Mouse (Mus musculus) urinary bladder, adult 18-20 months (tissue): ENCODE results near the gene Gnai3.

Source experiments
- DNase-seq, 2 experiments: peaks; one replicate each; pipeline ENCODE4 v3.0.0; 2022; ENCODE audit warnings: low spot score in 2 of 2, mixed read lengths in 2 of 2

Gnai3 gene

GRCm38 (mm10) chr3:108083904-108084407 is 62.0 kb downstream of the Gnai3 start:
- no peak for DNase-seq

GRCm38 (mm10) chr3:108083161-108083560 is 62.8 kb downstream of the Gnai3 start:
- no peak for DNase-seq

- DNase-seq, result no peak
Measured at GRCm38 (mm10) chr3:108082251-108082875, 63.6 kb downstream of the Gnai3 start.

- DNase-seq, result no peak
Measured at GRCm38 (mm10) chr3:108081681-108082080, 64.3 kb downstream of the Gnai3 start.

GRCm38 (mm10) chr3:108076836-108077235 is 69.1 kb downstream of the Gnai3 start:
- no peak for DNase-seq

GRCm38 (mm10) chr3:108072983-108073569 is 72.9 kb downstream of the Gnai3 start:
- DNase-seq, result no peak

- peak; percentile 47 to 62 for DNase-seq
Measured at GRCm38 (mm10) chr3:108070295-108071293, 75.4 kb downstream of the Gnai3 start.

GRCm38 (mm10) chr3:108069231-108069870 is 76.6 kb downstream of the Gnai3 start:
- DNase-seq, result peak; percentile 45 to 51

GRCm38 (mm10) chr3:108068826-108069225 is 77.1 kb downstream of the Gnai3 start:
- no peak for DNase-seq

GRCm38 (mm10) chr3:108067370-108067934 is 78.5 kb downstream of the Gnai3 start:
- no peak for DNase-seq

- DNase-seq, result no peak
Measured at GRCm38 (mm10) chr3:108065551-108065950, 80.4 kb downstream of the Gnai3 start.

GRCm38 (mm10) chr3:108064672-108065071 is 81.3 kb downstream of the Gnai3 start:
- no peak for DNase-seq

- DNase-seq, result no peak
Measured at GRCm38 (mm10) chr3:108062648-108063047, 83.3 kb downstream of the Gnai3 start.

GRCm38 (mm10) chr3:108061420-108061819 is 84.5 kb downstream of the Gnai3 start:
- no peak for DNase-seq
